Comparison of ENCODE assay signal across 32 mouse cellular contexts in the genomic region with DNA sequence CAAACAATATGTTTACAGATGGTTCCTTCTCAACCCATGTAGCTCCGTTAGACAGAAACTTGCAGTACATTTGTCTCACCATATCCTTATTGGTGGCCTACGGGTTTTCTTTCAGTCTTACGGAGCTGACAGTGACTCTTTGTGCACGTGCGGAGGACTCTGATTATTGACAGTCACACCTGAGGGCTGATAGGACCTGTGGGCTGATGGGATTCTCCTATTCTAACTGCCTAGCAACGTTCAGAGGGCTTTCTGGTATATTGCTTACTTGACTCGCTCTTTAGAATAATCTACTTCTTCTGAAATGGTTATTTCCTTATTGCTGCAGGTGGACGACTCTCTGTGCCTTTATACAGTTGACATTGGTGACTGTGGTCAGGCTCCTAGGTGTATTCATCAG.
"Had no signal": no experiment of that assay in that cellular context is flagged by ENCODE, and none has a peak within 500 bp of the region (broad histone marks: within the 10 kb centered on the region; RNA-seq: fewer than 3 reads in every experiment).

No protein-coding gene starts in this region.

- H3K9ac ChIP-seq: heart, embryonic 12.5 days; heart, embryonic 13.5 days; heart, embryonic 15.5 days; hindbrain, embryonic 12.5 days; hindbrain, embryonic 13.5 days; hindbrain, embryonic 14.5 days; hindbrain, embryonic 15.5 days; kidney, embryonic 15.5 days had no signal

- DNase-seq: heart, postnatal 10 days; heart, postnatal 14 days; heart, postnatal 36 days; heart, postnatal 4 days; kidney, adult 11 months; kidney, adult 18-20 months; kidney, adult 2 months; kidney, adult 8-10 months; kidney, adult 9 months; kidney, postnatal 10 days; kidney, postnatal 14 days; kidney, postnatal 25 days; kidney, postnatal 4 days; layer of hippocampus, adult 9-11 months; layer of hippocampus, postnatal 36 days had no signal

- H3K4me2 ChIP-seq: heart, embryonic 11.5 days; heart, embryonic 12.5 days; heart, embryonic 13.5 days; heart, embryonic 15.5 days; hindbrain, embryonic 12.5 days; hindbrain, embryonic 13.5 days; hindbrain, embryonic 14.5 days; hindbrain, embryonic 15.5 days; kidney, embryonic 15.5 days had no signal

- H3K27ac ChIP-seq: heart, embryonic 10.5 days; heart, embryonic 13.5 days; heart, embryonic 15.5 days; hindbrain, embryonic 10.5 days; hindbrain, embryonic 12.5 days; hindbrain, embryonic 13.5 days; hindbrain, embryonic 14.5 days; hindbrain, embryonic 15.5 days; hindbrain, postnatal 0 days; kidney, embryonic 15.5 days; kidney, postnatal 0 days; layer of hippocampus, adult 2 months; left cerebral cortex, adult 2 months had no signal

- H3K4me1 ChIP-seq: heart, embryonic 10.5 days; heart, embryonic 15.5 days; hindbrain, embryonic 12.5 days; hindbrain, embryonic 13.5 days; hindbrain, embryonic 15.5 days had no signal

- ATAC-seq: hindbrain, embryonic 16.5 days; hindbrain, postnatal 0 days; inflammation-experienced regulatory T-cells, adult 6 months had no signal

- H3K4me3 ChIP-seq: heart, embryonic 10.5 days; heart, embryonic 12.5 days; heart, embryonic 13.5 days; heart, embryonic 15.5 days; hindbrain, embryonic 10.5 days; hindbrain, embryonic 12.5 days; hindbrain, embryonic 13.5 days; hindbrain, embryonic 15.5 days; kidney, embryonic 15.5 days; layer of hippocampus, adult 2 months; left cerebral cortex, adult 2 months had no signal

- H3K27me3 ChIP-seq: heart, embryonic 12.5 days; heart, embryonic 13.5 days; heart, embryonic 15.5 days; hindbrain, embryonic 12.5 days; hindbrain, embryonic 13.5 days; hindbrain, embryonic 15.5 days; kidney, embryonic 15.5 days had no signal

- H3K9me3 ChIP-seq: heart, embryonic 10.5 days; heart, embryonic 12.5 days; heart, embryonic 13.5 days; heart, embryonic 15.5 days; hindbrain, embryonic 10.5 days; hindbrain, embryonic 12.5 days; hindbrain, embryonic 13.5 days; hindbrain, embryonic 15.5 days; kidney, embryonic 15.5 days had no signal

- H3K36me3 ChIP-seq: heart, embryonic 10.5 days; heart, embryonic 12.5 days; heart, embryonic 13.5 days; heart, embryonic 15.5 days; hindbrain, embryonic 10.5 days; hindbrain, embryonic 12.5 days; hindbrain, embryonic 13.5 days; hindbrain, embryonic 15.5 days; kidney, embryonic 15.5 days had no signal
